Mouse (Mus musculus) erythroblast, embryonic 14.5 days (primary cell): Measurements from ENCODE around the gene Rce1.

ENCODE experiments used
- GATA1 ChIP-seq: IDR thresholded peaks from 2 replicates; pipeline ENCODE4 v1.6.1; 2012; ENCODE audit warnings: low read length, inconsistent platforms, mixed read lengths
- TAL1 ChIP-seq: IDR thresholded peaks from 3 replicates; pipeline ENCODE4 v1.6.1; 2012; ENCODE audit warnings: low read length, inconsistent platforms, mixed read lengths

- TF ChIP-seq GATA1 (no peak), TAL1 (no peak)
These were observed 18.0 kb downstream of the Rce1 start for GRCm38 (mm10) chr19:4607406-4607805.
